Mouse (Mus musculus): ENCODE measurements around the gene Nphs1. TPM values are rescaled to one million over a fixed set of nuclear protein-coding genes. Genes with fewer than 3 reads are reported as not detected.

The Nphs1 gene
- polyA plus RNA-seq, 1 experiment = not detected

GRCm38 (mm10) chr7:30532931-30533330 lies 74.8 kb downstream of the Nphs1 start:
- TF ChIP-seq FLI1 (IDR thresholded peaks at IDR 0.05; ENCODE audit: low read length) (no peak), GATA1 (IDR thresholded peaks at IDR 0.05; ENCODE audit: borderline replicate concordance, low read length) (no peak)
- Histone ChIP-seq H3K27me3 (replicated peaks) (no peaks in the 10 kb centered on the region), H3K4me1 (peaks cover 26% of the 10 kb centered on the region), H3K36me3 (replicated peaks; ENCODE audit: low read length) (peaks cover 57% of the 10 kb centered on the region), H3K4me3 (replicated peaks) (peak overlapping the region; percentile 40), H3K9me3 (no peaks in the 10 kb centered on the region)

- H3K9me3 ChIP-seq = no peaks in the 10 kb centered on the region
- H3K4me1 ChIP-seq = peaks cover 26% of the 10 kb centered on the region
- no peak for TF ChIP-seq FLI1 (IDR thresholded peaks at IDR 0.05; ENCODE audit: low read length)
- TF ChIP-seq GATA1 (IDR thresholded peaks at IDR 0.05; ENCODE audit: borderline replicate concordance, low read length) = no peak
- peak overlapping the region; percentile 98 for H3K4me3 ChIP-seq (replicated peaks)
- no peaks in the 10 kb centered on the region for H3K27me3 ChIP-seq (replicated peaks)
- H3K36me3 ChIP-seq (replicated peaks; ENCODE audit: low read length) = peaks cover 54% of the 10 kb centered on the region
These were observed 76.0 kb downstream of the Nphs1 start for GRCm38 (mm10) chr7:30533941-30534632.

- peak within 1 kb of the TSS; percentile 98 for H3K4me3 ChIP-seq (replicated peaks)
- H3K4me1 ChIP-seq = peaks cover 26% of the 10 kb centered on the region
- no peaks in the 10 kb centered on the region for H3K27me3 ChIP-seq (replicated peaks)
- H3K9me3 ChIP-seq = no peaks in the 10 kb centered on the region
- TF ChIP-seq FLI1 (IDR thresholded peaks at IDR 0.05; ENCODE audit: low read length) = no peak
- TF ChIP-seq GATA1 (IDR thresholded peaks at IDR 0.05; ENCODE audit: borderline replicate concordance, low read length) = no peak
- H3K36me3 ChIP-seq (replicated peaks; ENCODE audit: low read length) = peaks cover 54% of the 10 kb centered on the region
These were observed 76.8 kb downstream of the Nphs1 start, which contains the start of gene Arhgap33 for GRCm38 (mm10) chr7:30534633-30535577. Arhgap33 (minus strand) TSS chr7:30535060.

Other genes with a start within 250 kb of the Nphs1 start
- gene Polr2i, start 226.4 kb upstream of the Nphs1 start, polyA plus RNA-seq (2012; ENCODE audit: insufficient read depth, low replicate concordance) = 13.7 and 67.3 TPM in 2 replicates
- gene Tbcb, start 226.0 kb upstream of the Nphs1 start, polyA plus RNA-seq (2012; ENCODE audit: insufficient read depth, low replicate concordance) = 21.7 and 73.2 TPM in 2 replicates
- not detected in 2 replicates for gene Ovol3, start 222.6 kb upstream of the Nphs1 start, polyA plus RNA-seq (2012; ENCODE audit: insufficient read depth, low replicate concordance)
- not detected in 2 replicates for gene Thap8, start 178.2 kb upstream of the Nphs1 start, polyA plus RNA-seq (2012; ENCODE audit: insufficient read depth, low replicate concordance)
- gene Wdr62, start 177.9 kb upstream of the Nphs1 start, polyA plus RNA-seq (2012; ENCODE audit: insufficient read depth, low replicate concordance) = 35.7 and 93.0 TPM in 2 replicates
- 0.34 TPM in 1 of 2 replicates, not detected in the other for gene Clip3, start 166.6 kb upstream of the Nphs1 start, polyA plus RNA-seq (2012; ENCODE audit: insufficient read depth, low replicate concordance)
- 78.7 and 108 TPM in 2 replicates for gene Alkbh6, start 149.6 kb upstream of the Nphs1 start, polyA plus RNA-seq (2012; ENCODE audit: insufficient read depth, low replicate concordance)
- gene Syne4, start 143.5 kb upstream of the Nphs1 start, polyA plus RNA-seq (2012; ENCODE audit: insufficient read depth, low replicate concordance) = 2.6 TPM in 1 of 2 replicates, not detected in the other
- 0.25 TPM in 1 of 2 replicates, not detected in the other for gene E130208F15Rik, start 136.6 kb upstream of the Nphs1 start, polyA plus RNA-seq (2012; ENCODE audit: insufficient read depth, low replicate concordance)
- 9.8 and 13.7 TPM in 2 replicates for gene Sdhaf1, start 134.4 kb upstream of the Nphs1 start, polyA plus RNA-seq (2012; ENCODE audit: insufficient read depth, low replicate concordance)
- gene Lrfn3, start 95.5 kb upstream of the Nphs1 start, polyA plus RNA-seq (2012; ENCODE audit: insufficient read depth, low replicate concordance) = not detected in 2 replicates
- gene Tyrobp, start 44.6 kb upstream of the Nphs1 start, polyA plus RNA-seq (2012; ENCODE audit: insufficient read depth, low replicate concordance) = 20.9 and 273 TPM in 2 replicates
- gene Hcst, start 38.5 kb upstream of the Nphs1 start, polyA plus RNA-seq (2012; ENCODE audit: insufficient read depth, low replicate concordance) = 11.1 and 14.2 TPM in 2 replicates
- gene Nfkbid, start 36.6 kb upstream of the Nphs1 start, polyA plus RNA-seq (2012; ENCODE audit: insufficient read depth, low replicate concordance) = 8.3 and 10.0 TPM in 2 replicates
- 2.1 and 5.5 TPM in 2 replicates for gene Aplp1, start 12.8 kb upstream of the Nphs1 start, polyA plus RNA-seq (2012; ENCODE audit: insufficient read depth, low replicate concordance)
- not detected in 2 replicates for gene Kirrel2, start 625 bp upstream of the Nphs1 start, polyA plus RNA-seq (2012; ENCODE audit: insufficient read depth, low replicate concordance)
- not detected in 2 replicates for gene Prodh2, start 35.3 kb downstream of the Nphs1 start, polyA plus RNA-seq (2012; ENCODE audit: insufficient read depth, low replicate concordance)
- gene Arhgap33, start 76.7 kb downstream of the Nphs1 start, polyA plus RNA-seq (2012; ENCODE audit: insufficient read depth, low replicate concordance) = 12.9 and 43.1 TPM in 2 replicates
- 6.0 and 17.2 TPM in 2 replicates for gene Hspb6, start 93.9 kb downstream of the Nphs1 start, polyA plus RNA-seq (2012; ENCODE audit: insufficient read depth, low replicate concordance)
- 11.6 and 51.8 TPM in 2 replicates for gene Proser3, start 94.0 kb downstream of the Nphs1 start, polyA plus RNA-seq (2012; ENCODE audit: insufficient read depth, low replicate concordance)
- gene Lin37, start 101.5 kb downstream of the Nphs1 start, polyA plus RNA-seq (2012; ENCODE audit: insufficient read depth, low replicate concordance) = 49.3 and 62.3 TPM in 2 replicates
- gene U2af1l4, start 105.0 kb downstream of the Nphs1 start, polyA plus RNA-seq (2012; ENCODE audit: insufficient read depth, low replicate concordance) = 52.8 and 64.1 TPM in 2 replicates
- 0.70 TPM in 1 of 2 replicates, not detected in the other for gene Gm49396, start 105.0 kb downstream of the Nphs1 start, polyA plus RNA-seq (2012; ENCODE audit: insufficient read depth, low replicate concordance)
- gene Psenen, start 105.3 kb downstream of the Nphs1 start, polyA plus RNA-seq (2012; ENCODE audit: insufficient read depth, low replicate concordance) = 21.1 and 77.9 TPM in 2 replicates
- 4.3 and 15.3 TPM in 2 replicates for gene Igflr1, start 107.1 kb downstream of the Nphs1 start, polyA plus RNA-seq (2012; ENCODE audit: insufficient read depth, low replicate concordance)
- 20.0 and 47.0 TPM in 2 replicates for gene Kmt2b, start 130.4 kb downstream of the Nphs1 start, polyA plus RNA-seq (2012; ENCODE audit: insufficient read depth, low replicate concordance)
- gene Zbtb32, start 140.6 kb downstream of the Nphs1 start, polyA plus RNA-seq (2012; ENCODE audit: insufficient read depth, low replicate concordance) = 0.10 TPM in 1 of 2 replicates, not detected in the other
- gene Upk1a, start 154.5 kb downstream of the Nphs1 start, polyA plus RNA-seq (2012; ENCODE audit: insufficient read depth, low replicate concordance) = 1.2 TPM in 1 of 2 replicates, not detected in the other
- gene Cox6b1, start 167.8 kb downstream of the Nphs1 start, polyA plus RNA-seq (2012; ENCODE audit: insufficient read depth, low replicate concordance) = 82.5 and 197 TPM in 2 replicates
- 0.44 TPM in 1 of 2 replicates, not detected in the other for gene Etv2, start 177.5 kb downstream of the Nphs1 start, polyA plus RNA-seq (2012; ENCODE audit: insufficient read depth, low replicate concordance)
- 261 and 484 TPM in 2 replicates for gene Rbm42, start 192.0 kb downstream of the Nphs1 start, polyA plus RNA-seq (2012; ENCODE audit: insufficient read depth, low replicate concordance)
- 2.3 and 13.7 TPM in 2 replicates for gene Haus5, start 206.7 kb downstream of the Nphs1 start, polyA plus RNA-seq (2012; ENCODE audit: insufficient read depth, low replicate concordance)
- gene Pmis2, start 213.3 kb downstream of the Nphs1 start, polyA plus RNA-seq (2012; ENCODE audit: insufficient read depth, low replicate concordance) = not detected in 2 replicates
- gene 2200002J24Rik, start 240.6 kb downstream of the Nphs1 start, polyA plus RNA-seq (2012; ENCODE audit: insufficient read depth, low replicate concordance) = not detected in 2 replicates

Data from megakaryocyte, embryonic 14.5 days (primary cell).